Mouse (Mus musculus) midbrain, embryonic 13.5 days (tissue): ENCODE measurements around the gene Vat1. TPM values are rescaled to one million over a fixed set of nuclear protein-coding genes. Genes with fewer than 3 reads are reported as not detected.

Experiments used
- ATAC-seq: fragments of 200-750 bp; cut with Nextera tagmentation; 2 replicates; pipeline ENCODE4 v1.8.0; 2017; ENCODE audit warnings: mild to moderate bottlenecking, moderate TSS enrichment, moderate library complexity
- H3K27ac ChIP-seq: fragments of 300-500 bp; sonication (generic); 2 replicates; pipeline ENCODE4 v1.5.1; 2015; ENCODE audit warnings: inconsistent platforms, mild to moderate bottlenecking, moderate library complexity
- H3K27me3 ChIP-seq: fragments of 300-500 bp; sonication (generic); 2 replicates; pipeline ENCODE4 v1.6.1; 2015; ENCODE audit warnings: mild to moderate bottlenecking, inconsistent platforms
- H3K36me3 ChIP-seq: fragments of 300-500 bp; sonication (generic); 2 replicates; pipeline ENCODE4 v1.6.1; 2015; ENCODE audit warnings: mild to moderate bottlenecking, inconsistent platforms
- H3K4me1 ChIP-seq: fragments of 300-500 bp; sonication (generic); replicated peaks from 2 replicates; pipeline ENCODE4 v1.6.1; 2015; ENCODE audit warnings: inconsistent platforms
- H3K4me2 ChIP-seq: fragments of 300-500 bp; sonication (generic); replicated peaks from 2 replicates; pipeline ENCODE4 v1.6.1; 2015; ENCODE audit warnings: moderate library complexity, mild to moderate bottlenecking, inconsistent platforms
- H3K4me3 ChIP-seq: fragments of 300-500 bp; sonication (generic); replicated peaks from 2 replicates; pipeline ENCODE4 v1.5.1; 2015; ENCODE audit warnings: mild to moderate bottlenecking, inconsistent platforms
- H3K9ac ChIP-seq: fragments of 300-500 bp; sonication (generic); replicated peaks from 2 replicates; pipeline ENCODE4 v1.6.1; 2015; ENCODE audit warnings: mild to moderate bottlenecking, inconsistent platforms
- H3K9me3 ChIP-seq: fragments of 300-500 bp; sonication (generic); 2 replicates; pipeline ENCODE4 v1.6.1; 2016; ENCODE audit warnings: mild to moderate bottlenecking, inconsistent platforms
- WGBS: fragments of 180-500 bp; shearing (Covaris S2); methylation state at CpG from one replicate; pipeline ENCODE4 v1.1.7; 2015; 5-methylcytosine and 5-hydroxymethylcytosine counted together
- polyA plus RNA-seq: library from polyadenylated mRNA; unstranded; fragments of >200 nt; fragmentation: Nextera tagmentation; extraction: Ambion mirVana; gene quantifications from 2 replicates; pipeline ENCODE4 v1.2.1, GENCODE M21; 2015

Vat1 gene
- polyA plus RNA-seq = 79.5 and 91.5 TPM in 2 replicates

- WGBS = 1% methylated on average over 60 of the region's 60 CpGs
- no peaks in the 10 kb centered on the region for H3K27me3 ChIP-seq
- peak within 1 kb of the TSS; percentile 82 for H3K4me2 ChIP-seq
- peak within 1 kb of the TSS; percentile 95 for H3K4me3 ChIP-seq
- peaks cover 72% of the 10 kb centered on the region for H3K4me1 ChIP-seq
- H3K36me3 ChIP-seq = peaks cover 22% of the 10 kb centered on the region
- no peaks in the 10 kb centered on the region for H3K9me3 ChIP-seq
- ATAC-seq = peak; percentile 60
- peak within 1 kb of the TSS; percentile 94 for H3K27ac ChIP-seq
- peak within 1 kb of the TSS; percentile 95 for H3K9ac ChIP-seq
Measured at GRCm38 (mm10) chr11:101465869-101466551, at the start of gene Vat1. Gene Vat1, minus strand, starts transcription at chr11:101466230.

- Histone ChIP-seq H3K4me1 (no peaks in the 10 kb centered on the region), H3K27me3 (no peaks in the 10 kb centered on the region), H3K4me2 (no peak overlapping the region), H3K9ac (no peak overlapping the region), H3K27ac (no peak overlapping the region), H3K9me3 (no peaks in the 10 kb centered on the region), H3K36me3 (peaks cover 17% of the 10 kb centered on the region), H3K4me3 (no peak overlapping the region)
- no peak for ATAC-seq
- WGBS = 96% methylated on average over 7 of the region's 7 CpGs
Measured at GRCm38 (mm10) chr11:101507090-101507489, 41.1 kb upstream of the Vat1 start.

GRCm38 (mm10) chr11:101506269-101506780 is 40.3 kb upstream of the Vat1 start:
- H3K4me3 ChIP-seq = no peak overlapping the region
- H3K4me2 ChIP-seq = no peak overlapping the region
- no peak for ATAC-seq
- no peaks in the 10 kb centered on the region for H3K9me3 ChIP-seq
- 80% methylated on average over 5 of the region's 5 CpGs for WGBS
- H3K4me1 ChIP-seq = no peaks in the 10 kb centered on the region
- peaks cover 17% of the 10 kb centered on the region for H3K36me3 ChIP-seq
- no peak overlapping the region for H3K9ac ChIP-seq
- no peak overlapping the region for H3K27ac ChIP-seq
- no peaks in the 10 kb centered on the region for H3K27me3 ChIP-seq

DNA sequence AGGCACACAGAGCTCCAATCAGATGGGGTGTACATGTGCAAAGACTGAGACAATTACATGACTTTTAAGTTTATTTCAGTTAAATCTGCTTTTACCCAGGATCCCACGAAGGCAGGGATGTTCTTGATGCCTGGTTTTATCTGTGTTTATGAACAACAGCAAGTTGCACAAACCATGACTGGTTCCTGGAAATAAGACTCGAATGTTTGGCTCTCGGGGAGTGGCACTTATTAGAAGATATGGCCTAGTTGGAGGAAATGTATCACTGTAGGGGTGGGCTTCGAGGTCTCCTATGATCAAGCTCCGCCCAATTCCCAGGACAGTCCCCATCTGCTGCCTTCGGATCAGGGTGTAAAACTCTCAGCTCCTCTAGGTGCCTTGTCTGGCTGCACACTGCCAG is 20.1 kb upstream of the Vat1 start:
- no peak for ATAC-seq
- peaks cover 27% of the 10 kb centered on the region for H3K4me1 ChIP-seq
- H3K9ac ChIP-seq = no peak overlapping the region
- peak overlapping the region; percentile 81 for H3K27ac ChIP-seq
- H3K4me3 ChIP-seq = no peak overlapping the region
- H3K36me3 ChIP-seq = peaks cover 4% of the 10 kb centered on the region; the same call in 1 of the 2 replicates
- H3K9me3 ChIP-seq = no peaks in the 10 kb centered on the region
- 73% methylated on average over 6 of the region's 6 CpGs for WGBS
- no peaks in the 10 kb centered on the region for H3K27me3 ChIP-seq
- H3K4me2 ChIP-seq = no peak overlapping the region

GRCm38 (mm10) chr11:101485509-101486028 is 19.5 kb upstream of the Vat1 start:
- Histone ChIP-seq H3K4me3 (no peak overlapping the region), H3K36me3 (peaks cover 4% of the 10 kb centered on the region; the same call in 1 of the 2 replicates), H3K4me1 (peaks cover 27% of the 10 kb centered on the region), H3K27me3 (no peaks in the 10 kb centered on the region), H3K9me3 (no peaks in the 10 kb centered on the region), H3K4me2 (no peak overlapping the region), H3K9ac (0 out of 2 replicates have a peak overlapping the region, but pooled peaks have one; percentile 20), H3K27ac (peak overlapping the region; percentile 81)
- 31% methylated on average over 6 of the region's 6 CpGs for WGBS
- peak; percentile 72; the same call in 1 of the 2 replicates for ATAC-seq

DNA sequence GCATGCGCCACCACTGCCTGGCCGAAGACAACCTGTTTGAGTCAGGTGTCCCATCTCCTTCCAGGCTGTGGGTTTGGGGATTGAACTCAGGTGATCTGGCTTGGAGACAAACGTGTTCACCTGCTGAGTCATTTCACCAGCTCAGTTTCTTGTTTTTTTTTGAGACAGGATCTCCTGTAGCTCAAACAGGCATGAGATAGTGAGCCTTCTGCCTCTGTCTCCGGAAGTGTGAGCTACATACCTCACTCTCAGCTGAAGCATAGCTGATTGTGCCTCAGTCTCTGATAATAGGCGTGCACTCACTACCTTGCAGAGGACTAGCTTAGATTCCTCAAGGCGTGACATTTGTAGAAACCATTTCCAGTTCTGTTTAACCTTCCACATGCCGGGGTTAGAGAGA is 18.8 kb upstream of the Vat1 start:
- H3K4me3 ChIP-seq = no peak overlapping the region
- no peaks in the 10 kb centered on the region for H3K9me3 ChIP-seq
- WGBS = 89% methylated on average over 7 of the region's 7 CpGs
- H3K4me1 ChIP-seq = peaks cover 34% of the 10 kb centered on the region
- H3K27me3 ChIP-seq = no peaks in the 10 kb centered on the region
- H3K9ac ChIP-seq = no peak overlapping the region
- no peak for ATAC-seq
- H3K4me2 ChIP-seq = no peak overlapping the region
- H3K36me3 ChIP-seq = peaks cover 4% of the 10 kb centered on the region; the same call in 1 of the 2 replicates
- H3K27ac ChIP-seq = peak overlapping the region; percentile 81

DNA sequence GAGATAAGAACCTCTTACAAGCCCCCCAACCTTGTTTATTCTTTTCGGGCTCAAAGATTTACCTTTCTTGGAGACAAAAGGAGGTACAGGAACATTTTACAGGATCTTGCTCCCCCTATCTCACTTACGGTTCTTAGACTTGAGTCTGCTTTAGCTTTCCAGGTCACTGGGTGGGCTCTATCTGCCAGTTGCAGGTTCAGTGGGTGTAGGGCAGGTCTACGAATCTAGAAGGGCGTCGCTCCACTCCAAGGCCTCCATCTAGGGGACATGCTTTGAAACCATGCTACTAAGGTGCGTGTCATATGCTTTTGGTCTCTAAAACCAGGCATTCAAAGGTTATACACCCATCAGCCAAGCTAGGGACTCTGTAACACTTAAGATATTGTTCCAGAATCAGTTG is 18.2 kb upstream of the Vat1 start:
- H3K4me2 ChIP-seq = no peak overlapping the region
- H3K9ac ChIP-seq = no peak overlapping the region
- H3K4me1 ChIP-seq = peaks cover 40% of the 10 kb centered on the region
- no peak for ATAC-seq
- WGBS = 68% methylated on average over 6 of the region's 6 CpGs
- no peaks in the 10 kb centered on the region for H3K27me3 ChIP-seq
- no peaks in the 10 kb centered on the region for H3K9me3 ChIP-seq
- H3K36me3 ChIP-seq = no peaks in the 10 kb centered on the region
- H3K4me3 ChIP-seq = no peak overlapping the region
- H3K27ac ChIP-seq = peak overlapping the region; percentile 81

- no peak overlapping the region for H3K4me2 ChIP-seq
- no peak overlapping the region for H3K4me3 ChIP-seq
- H3K9me3 ChIP-seq = no peaks in the 10 kb centered on the region
- peaks cover 44% of the 10 kb centered on the region for H3K4me1 ChIP-seq
- H3K9ac ChIP-seq = no peak overlapping the region
- H3K36me3 ChIP-seq = no peaks in the 10 kb centered on the region
- 16% methylated on average over 3 of the region's 3 CpGs for WGBS
- H3K27ac ChIP-seq = peak overlapping the region; percentile 81
- ATAC-seq = no peak
- no peaks in the 10 kb centered on the region for H3K27me3 ChIP-seq
Measured at GRCm38 (mm10) chr11:101483804-101484203, 17.8 kb upstream of the Vat1 start.

DNA sequence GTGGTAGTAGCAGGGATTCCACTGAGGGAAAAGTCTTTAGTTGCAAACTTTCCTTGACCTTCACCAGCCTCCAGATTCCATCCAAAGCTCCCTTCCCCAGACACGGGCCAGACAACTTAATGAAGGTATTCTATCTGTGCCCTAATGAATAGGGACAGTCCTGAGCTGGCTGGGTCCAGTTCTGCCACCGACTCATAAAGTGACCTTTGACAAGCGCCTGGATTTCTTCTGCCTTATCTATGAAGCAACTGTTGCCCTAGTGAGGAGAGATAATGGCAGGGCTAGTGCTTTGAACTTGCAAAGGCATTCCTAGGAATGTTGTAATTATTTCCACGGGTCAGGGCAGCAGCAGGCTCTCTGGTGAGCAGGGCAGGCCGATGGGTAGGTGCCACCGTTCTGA is 14.9 kb upstream of the Vat1 start:
- Histone ChIP-seq H3K4me2 (no peak overlapping the region), H3K9ac (no peak overlapping the region), H3K27me3 (no peaks in the 10 kb centered on the region), H3K4me1 (peaks cover 55% of the 10 kb centered on the region), H3K9me3 (no peaks in the 10 kb centered on the region), H3K36me3 (no peaks in the 10 kb centered on the region), H3K27ac (no peak overlapping the region), H3K4me3 (no peak overlapping the region)
- 76% methylated on average over 6 of the region's 6 CpGs for WGBS
- ATAC-seq = no peak

- H3K9me3 ChIP-seq = no peaks in the 10 kb centered on the region
- no peaks in the 10 kb centered on the region for H3K36me3 ChIP-seq
- peak overlapping the region; percentile 95 for H3K27ac ChIP-seq
- peak overlapping the region; percentile 15 for H3K9ac ChIP-seq
- peaks cover 48% of the 10 kb centered on the region for H3K4me1 ChIP-seq
- H3K4me3 ChIP-seq = peak overlapping the region; percentile 18; the same call in 1 of the 2 replicates
- H3K4me2 ChIP-seq = peak overlapping the region; percentile 46
- WGBS = 1% methylated on average over 18 of the region's 18 CpGs
- peak; percentile 67 for ATAC-seq
- H3K27me3 ChIP-seq = no peaks in the 10 kb centered on the region
Measured at GRCm38 (mm10) chr11:101479171-101479635, 13.2 kb upstream of the Vat1 start.

DNA sequence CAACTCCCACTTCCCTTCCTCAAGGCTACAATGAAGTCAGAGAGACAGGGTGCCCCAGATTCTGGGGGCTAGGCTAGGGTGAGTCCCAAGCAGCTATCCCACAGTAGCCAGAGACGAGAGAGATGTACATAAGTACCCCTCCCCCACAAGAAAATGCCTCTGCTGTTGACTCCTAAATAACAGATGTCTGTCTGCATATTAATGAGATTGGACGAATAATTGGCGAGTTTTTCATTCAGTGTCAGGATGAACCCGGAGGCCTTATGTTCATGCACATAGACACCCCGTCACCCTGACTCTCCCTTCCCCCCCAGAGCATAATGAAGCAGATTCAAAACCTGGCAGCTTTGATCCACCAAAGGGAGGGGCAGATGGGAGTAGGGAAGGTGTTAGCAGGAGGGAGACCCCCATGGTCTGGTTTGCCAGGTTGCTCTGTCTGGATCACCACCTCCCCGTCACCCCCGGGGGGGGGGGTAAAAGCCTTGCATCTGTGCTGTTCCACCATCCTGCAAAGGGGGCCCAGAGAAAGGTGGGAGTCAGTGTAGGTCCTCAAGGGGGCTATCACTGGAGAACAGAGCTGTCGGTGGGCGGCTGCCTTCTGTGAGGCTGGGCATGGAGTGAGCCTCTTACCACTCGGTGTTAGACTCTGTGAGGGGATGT is 11.7 kb upstream of the Vat1 start:
- WGBS = 16% methylated on average over 10 of the region's 10 CpGs
- Histone ChIP-seq H3K36me3 (no peaks in the 10 kb centered on the region), H3K4me2 (peak overlapping the region; percentile 20; the same call in 1 of the 2 replicates), H3K4me3 (no peak overlapping the region), H3K4me1 (peaks cover 42% of the 10 kb centered on the region), H3K27me3 (no peaks in the 10 kb centered on the region), H3K9ac (no peak overlapping the region), H3K9me3 (no peaks in the 10 kb centered on the region), H3K27ac (peak overlapping the region; percentile 95)
- ATAC-seq = peak; percentile 80

DNA sequence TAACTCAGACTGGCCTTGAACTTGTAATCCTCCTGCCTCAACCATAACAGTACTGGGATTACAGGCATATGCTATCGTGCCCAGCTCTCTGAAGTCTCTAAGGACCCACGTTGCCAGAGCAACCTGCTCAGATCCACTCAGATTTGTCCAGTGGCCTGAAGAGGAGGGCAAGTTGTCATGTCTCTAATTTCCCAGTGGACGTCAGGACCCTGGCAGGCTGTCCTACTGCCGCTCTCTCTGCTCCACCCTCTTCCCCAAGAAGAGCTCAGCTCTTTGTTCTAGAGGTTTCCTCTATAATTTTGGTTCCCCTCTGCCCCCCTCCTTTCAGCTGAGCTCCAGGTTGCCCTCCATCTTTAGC is 11.1 kb upstream of the Vat1 start:
- WGBS = 4% methylated on average over 4 of the region's 4 CpGs
- Histone ChIP-seq H3K36me3 (0 out of 2 replicates have a peak, but pooled peaks cover under 1% of the 10 kb centered on the region), H3K9me3 (no peaks in the 10 kb centered on the region), H3K4me1 (peaks cover 47% of the 10 kb centered on the region), H3K27ac (peak overlapping the region; percentile 95), H3K27me3 (no peaks in the 10 kb centered on the region), H3K4me3 (no peak overlapping the region), H3K4me2 (peak overlapping the region; percentile 20; the same call in 1 of the 2 replicates), H3K9ac (no peak overlapping the region)
- ATAC-seq = peak; percentile 83
